Mouse (Mus musculus): Measurements from ENCODE around the gene Ncln. TPM values are rescaled to one million over a fixed set of nuclear protein-coding genes. Genes with fewer than 3 reads are reported as not detected.
A peak's percentile ranks its signal among the peaks of the same experiment; 100 is the strongest.

Gene Ncln
- polyA plus RNA-seq (2015; fragmentation: Nextera tagmentation; extraction: Ambion mirVana) = 43.6 and 63.4 TPM in 2 replicates

DNA sequence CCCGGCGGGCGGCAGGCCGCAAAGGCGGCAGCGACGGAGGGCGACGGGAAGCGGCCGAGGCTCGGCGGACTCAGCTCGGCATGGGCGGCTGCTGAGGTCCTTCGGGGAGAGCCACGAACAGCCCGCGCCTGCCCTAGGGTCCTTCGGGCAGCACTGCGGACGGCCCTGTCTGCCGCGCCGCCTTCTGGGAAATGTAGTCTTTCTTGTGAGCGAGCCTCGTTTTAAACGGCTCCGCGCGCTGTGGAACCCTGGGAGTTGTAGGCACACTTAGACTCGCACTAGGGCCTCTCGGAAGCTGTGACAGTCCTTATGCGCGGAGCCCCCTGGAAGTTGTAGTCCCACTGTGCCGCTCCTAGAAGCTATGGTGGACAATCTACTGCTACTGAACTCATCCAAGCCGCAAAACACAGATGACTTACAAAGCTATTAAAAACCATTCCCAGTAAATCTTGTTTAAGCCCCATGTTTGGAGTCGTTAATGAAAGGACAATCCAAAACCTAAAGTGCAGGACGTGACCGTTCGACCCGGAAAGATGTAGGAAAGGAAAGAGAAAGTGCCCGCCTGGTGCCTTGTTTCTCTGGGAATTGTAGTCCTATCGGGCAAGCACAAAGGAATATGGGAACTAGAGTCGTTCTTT lies at the start of gene Ncln:
TSS of gene Ncln (minus strand) at position 129 of the 638 bp plus-strand sequence.
- H3K36me3 ChIP-seq = peaks cover 18% of the 10 kb centered on the region
- H3K4me2 ChIP-seq = peak within 1 kb of the TSS; percentile 91
- peak within 1 kb of the TSS; percentile 79 for H3K4me3 ChIP-seq
- peak; percentile 94 for ATAC-seq (replicated peaks; ENCODE audit: insufficient number of reproducible peaks, insufficient read depth, low FRiP score, low read depth)
- under 1% methylated on average over 41 of the region's 45 CpGs for WGBS
- H3K27me3 ChIP-seq = no peaks in the 10 kb centered on the region
- H3K9me3 ChIP-seq (replicated peaks) = no peaks in the 10 kb centered on the region
- peak within 1 kb of the TSS; percentile 88 for H3K9ac ChIP-seq
- peaks cover 19% of the 10 kb centered on the region for H3K4me1 ChIP-seq (replicated peaks)
- peak within 1 kb of the TSS; percentile 85 for H3K27ac ChIP-seq

DNA sequence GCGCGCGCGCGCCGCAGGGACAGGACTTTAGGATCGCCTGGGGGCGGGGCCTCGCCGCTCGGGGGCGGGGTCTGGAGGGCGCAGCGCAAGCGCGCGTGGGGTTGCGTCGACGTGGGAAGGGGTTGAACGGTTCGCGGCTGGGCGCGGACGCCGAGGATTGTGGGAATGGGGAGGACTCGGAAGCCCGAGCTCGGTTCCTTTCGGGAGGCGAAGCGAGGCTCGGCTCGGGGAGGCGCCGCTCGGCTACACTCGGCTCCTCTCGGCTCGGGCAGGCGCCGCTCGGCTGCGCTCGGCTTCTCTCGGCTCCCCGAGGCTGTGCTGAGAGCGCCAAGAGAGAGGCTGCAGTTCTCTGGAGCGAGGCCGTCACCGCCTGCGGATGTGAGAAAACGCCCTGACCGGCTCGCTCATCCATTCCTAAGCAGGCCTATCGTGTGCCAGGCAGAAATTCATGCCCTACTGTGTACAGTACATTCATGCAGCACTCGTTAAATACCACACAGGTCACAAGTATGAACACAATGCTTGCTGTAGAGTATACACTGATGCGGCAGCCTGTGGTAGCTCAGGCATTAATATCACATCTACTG lies 49.1 kb upstream of the Ncln start, which contains the start of gene Gna11:
TSS of gene Gna11 (minus strand) at position 30 of the 587 bp plus-strand sequence.
- peak; percentile 95 for ATAC-seq (replicated peaks; ENCODE audit: insufficient number of reproducible peaks, insufficient read depth, low FRiP score, low read depth)
- WGBS = under 1% methylated on average over 57 of the region's 59 CpGs
- peak within 1 kb of the TSS; percentile 88 for H3K9ac ChIP-seq

DNA sequence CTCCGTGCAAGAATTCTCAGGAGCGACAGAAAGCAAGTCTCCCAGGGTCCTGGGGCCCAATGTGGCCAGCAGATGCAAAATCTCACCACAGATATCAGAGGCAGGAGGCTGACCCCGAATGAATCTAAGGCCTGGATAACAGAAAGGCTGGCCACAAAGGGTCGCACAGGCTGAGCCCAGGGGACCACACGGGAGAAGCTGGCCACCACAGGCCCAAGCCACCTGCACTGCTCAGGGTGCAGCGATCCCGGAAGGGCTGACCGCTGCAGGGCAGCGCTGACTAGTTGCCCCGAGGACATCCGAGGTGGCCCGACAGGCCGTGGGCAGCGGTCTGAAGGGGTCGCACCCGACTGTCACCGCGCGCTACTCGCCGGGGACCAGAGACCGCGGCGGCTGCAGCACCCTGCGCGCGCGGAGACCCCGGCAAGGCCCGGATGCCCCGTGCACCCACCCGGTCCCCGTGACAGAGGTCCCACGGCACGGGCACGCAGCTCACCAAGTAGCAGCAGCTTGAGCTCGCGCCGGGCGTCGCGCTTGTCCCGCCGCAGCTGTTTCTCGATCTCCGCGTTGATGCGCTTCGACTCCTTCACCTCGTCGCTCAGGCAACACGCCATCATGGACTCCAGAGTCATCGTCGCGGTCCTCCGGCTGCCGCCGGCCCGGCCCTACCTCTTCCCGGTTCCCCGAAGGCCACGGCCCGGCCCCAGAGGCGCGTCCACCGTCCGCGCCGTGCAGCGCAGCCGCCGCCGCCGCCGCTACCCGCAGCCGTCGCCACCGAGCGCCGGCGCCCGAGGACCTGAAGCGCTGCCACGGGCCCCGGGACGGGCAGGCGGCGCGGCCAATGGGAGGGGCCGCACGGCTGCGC lies 48.3 kb upstream of the Ncln start:
- no peaks in the 10 kb centered on the region for H3K27me3 ChIP-seq
- peaks cover 36% of the 10 kb centered on the region for H3K4me1 ChIP-seq (replicated peaks)
- peak overlapping the region; percentile 73 for H3K27ac ChIP-seq
- H3K9me3 ChIP-seq (replicated peaks) = no peaks in the 10 kb centered on the region
- peak overlapping the region; percentile 78 for H3K4me3 ChIP-seq
- under 1% methylated on average over 88 of the region's 93 CpGs for WGBS
- no peaks in the 10 kb centered on the region for H3K36me3 ChIP-seq
- peak overlapping the region; percentile 88 for H3K9ac ChIP-seq
- no peak for ATAC-seq (replicated peaks; ENCODE audit: insufficient number of reproducible peaks, insufficient read depth, low FRiP score, low read depth)
- peak overlapping the region; percentile 80 for H3K4me2 ChIP-seq

More for the DNA sequence above, 49.1 kb upstream of the Ncln start, which contains the start of gene Gna11:
- no peaks in the 10 kb centered on the region for H3K36me3 ChIP-seq
- H3K4me2 ChIP-seq = peak within 1 kb of the TSS; percentile 80
- H3K4me1 ChIP-seq (replicated peaks) = peaks cover 36% of the 10 kb centered on the region
- H3K4me3 ChIP-seq = peak within 1 kb of the TSS; percentile 78
- H3K9me3 ChIP-seq (replicated peaks) = no peaks in the 10 kb centered on the region
- H3K27ac ChIP-seq = peak within 1 kb of the TSS; percentile 76
- H3K27me3 ChIP-seq = no peaks in the 10 kb centered on the region

DNA sequence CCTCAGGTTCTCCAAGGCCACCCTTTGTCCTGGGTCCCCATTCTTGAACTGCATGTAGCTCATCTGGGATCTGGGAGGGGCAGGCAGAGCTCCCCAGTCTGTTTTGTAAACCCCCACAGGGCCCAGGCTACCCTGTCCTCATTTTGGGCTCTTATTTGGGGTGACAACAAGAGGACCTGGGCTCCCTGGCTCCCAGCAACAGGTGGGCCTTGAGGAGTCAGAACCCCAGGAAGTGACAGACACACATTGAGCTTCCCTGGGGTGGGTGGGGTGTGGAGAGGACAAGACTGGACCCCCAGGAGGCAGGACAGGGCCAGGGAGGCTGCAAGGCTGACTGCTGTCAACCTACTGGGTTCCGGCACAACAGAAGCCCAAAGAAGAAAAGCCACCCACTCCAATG lies 47.4 kb upstream of the Ncln start:
- 62% methylated on average over 1 of the region's 1 CpGs for WGBS
- Histone ChIP-seq H3K27me3 (no peaks in the 10 kb centered on the region), H3K9ac (peak overlapping the region; percentile 88), H3K27ac (no peak overlapping the region), H3K4me2 (peak overlapping the region; percentile 80), H3K4me3 (peak overlapping the region; percentile 78), H3K4me1 (replicated peaks) (peaks cover 36% of the 10 kb centered on the region), H3K36me3 (no peaks in the 10 kb centered on the region), H3K9me3 (replicated peaks) (no peaks in the 10 kb centered on the region)
- no peak for ATAC-seq (replicated peaks; ENCODE audit: insufficient number of reproducible peaks, insufficient read depth, low FRiP score, low read depth)

DNA sequence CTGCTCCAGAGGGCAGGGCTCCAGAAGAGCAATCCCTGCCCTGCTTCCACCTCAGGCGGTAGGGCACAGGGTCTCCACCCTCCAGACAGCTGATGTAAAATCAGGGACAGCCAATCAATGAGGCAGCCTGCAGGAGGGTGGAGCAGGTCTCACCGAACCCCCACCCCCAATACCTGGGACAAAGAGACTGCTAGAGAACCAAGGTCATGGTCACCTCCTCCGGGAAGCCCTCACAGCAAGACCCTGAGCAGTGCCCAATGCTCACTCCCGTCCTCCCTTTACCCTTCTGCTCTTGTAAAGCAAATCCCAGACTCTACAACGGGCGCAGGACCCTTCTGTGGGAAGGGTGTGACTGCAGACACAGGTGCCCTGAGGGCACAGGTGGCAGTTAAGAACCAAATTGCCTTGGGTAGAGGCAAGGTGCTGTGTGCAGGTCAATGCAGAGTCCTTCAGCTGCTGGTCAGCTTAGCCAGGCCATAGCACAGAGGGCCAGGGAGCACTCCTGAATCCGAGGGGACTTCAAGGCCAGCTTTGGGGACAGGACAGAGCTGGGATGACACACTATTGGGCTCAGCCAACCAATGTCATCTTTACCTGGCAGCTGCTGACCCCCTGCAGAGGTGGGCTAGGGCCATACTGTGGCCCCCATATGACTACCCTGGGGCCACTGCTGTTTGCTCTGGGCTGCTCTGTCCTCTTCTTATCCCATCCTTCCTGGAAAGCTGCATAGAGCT lies 46.7 kb upstream of the Ncln start:
- H3K4me1 ChIP-seq (replicated peaks) = peaks cover 36% of the 10 kb centered on the region
- peak overlapping the region; percentile 78; the same call in 1 of the 2 replicates for H3K4me3 ChIP-seq
- H3K27ac ChIP-seq = no peak overlapping the region
- no peaks in the 10 kb centered on the region for H3K9me3 ChIP-seq (replicated peaks)
- ATAC-seq (replicated peaks; ENCODE audit: insufficient number of reproducible peaks, insufficient read depth, low FRiP score, low read depth) = no peak
- H3K4me2 ChIP-seq = peak overlapping the region; percentile 80
- no peaks in the 10 kb centered on the region for H3K36me3 ChIP-seq
- 74% methylated on average over 7 of the region's 7 CpGs for WGBS
- H3K9ac ChIP-seq = peak overlapping the region; percentile 88
- H3K27me3 ChIP-seq = no peaks in the 10 kb centered on the region

DNA sequence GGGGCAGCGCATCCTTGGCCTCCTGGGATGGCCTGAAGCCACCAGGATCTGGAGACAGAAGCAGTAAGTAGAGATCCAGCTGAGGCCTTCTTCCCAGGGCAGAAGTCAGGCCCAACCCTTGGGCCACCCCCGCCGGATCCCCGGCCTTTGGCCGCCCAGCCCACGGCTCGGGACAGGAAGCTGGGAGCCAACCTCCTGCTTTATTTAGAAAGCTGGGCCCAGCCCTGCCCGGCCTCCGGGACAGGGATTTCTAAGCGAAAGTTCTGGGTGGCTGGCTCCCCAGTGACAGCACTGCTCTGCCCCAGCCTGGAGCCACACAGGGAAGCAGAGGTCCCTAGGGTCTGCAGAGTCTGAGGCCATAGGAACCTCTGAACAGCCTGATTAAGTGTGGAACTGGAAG lies 45.6 kb upstream of the Ncln start:
- Histone ChIP-seq H3K4me3 (no peak overlapping the region), H3K27ac (peak overlapping the region; percentile 32; the same call in 1 of the 2 replicates), H3K4me1 (replicated peaks) (peaks cover 36% of the 10 kb centered on the region), H3K4me2 (peak overlapping the region; percentile 23), H3K9me3 (replicated peaks) (no peaks in the 10 kb centered on the region), H3K36me3 (no peaks in the 10 kb centered on the region), H3K27me3 (no peaks in the 10 kb centered on the region), H3K9ac (peak overlapping the region; percentile 1; the same call in 1 of the 2 replicates)
- 43% methylated on average over 10 of the region's 10 CpGs for WGBS
- no peak for ATAC-seq (replicated peaks; ENCODE audit: insufficient number of reproducible peaks, insufficient read depth, low FRiP score, low read depth)

DNA sequence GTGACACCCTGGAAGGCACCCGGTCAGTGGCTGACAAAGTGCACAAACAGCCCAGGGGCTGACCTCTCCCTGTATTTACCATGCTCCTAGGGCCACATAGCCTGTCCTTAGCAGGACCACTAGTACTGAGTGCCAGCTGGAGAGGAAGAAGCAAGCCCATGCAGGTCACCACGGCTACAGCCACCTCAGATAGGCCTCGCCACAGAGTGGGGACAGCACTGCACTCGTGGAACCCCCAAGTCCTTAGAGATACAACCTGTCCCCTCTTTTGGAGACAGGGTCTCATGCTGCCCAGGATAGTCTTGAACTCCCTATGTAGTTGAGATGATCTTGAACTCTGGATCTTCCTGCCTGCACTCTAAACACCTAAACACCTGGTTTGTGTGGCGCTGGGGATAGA lies 45.2 kb upstream of the Ncln start:
- Histone ChIP-seq H3K4me2 (0 out of 2 replicates have a peak overlapping the region, but pooled peaks have one; percentile 23), H3K4me1 (replicated peaks) (peaks cover 36% of the 10 kb centered on the region), H3K36me3 (no peaks in the 10 kb centered on the region), H3K4me3 (no peak overlapping the region), H3K27me3 (no peaks in the 10 kb centered on the region), H3K9ac (0 out of 2 replicates have a peak overlapping the region, but pooled peaks have one; percentile 1), H3K9me3 (replicated peaks) (no peaks in the 10 kb centered on the region), H3K27ac (peak overlapping the region; percentile 32; the same call in 1 of the 2 replicates)
- ATAC-seq (replicated peaks; ENCODE audit: insufficient number of reproducible peaks, insufficient read depth, low FRiP score, low read depth) = no peak
- 72% methylated on average over 5 of the region's 5 CpGs for WGBS

DNA sequence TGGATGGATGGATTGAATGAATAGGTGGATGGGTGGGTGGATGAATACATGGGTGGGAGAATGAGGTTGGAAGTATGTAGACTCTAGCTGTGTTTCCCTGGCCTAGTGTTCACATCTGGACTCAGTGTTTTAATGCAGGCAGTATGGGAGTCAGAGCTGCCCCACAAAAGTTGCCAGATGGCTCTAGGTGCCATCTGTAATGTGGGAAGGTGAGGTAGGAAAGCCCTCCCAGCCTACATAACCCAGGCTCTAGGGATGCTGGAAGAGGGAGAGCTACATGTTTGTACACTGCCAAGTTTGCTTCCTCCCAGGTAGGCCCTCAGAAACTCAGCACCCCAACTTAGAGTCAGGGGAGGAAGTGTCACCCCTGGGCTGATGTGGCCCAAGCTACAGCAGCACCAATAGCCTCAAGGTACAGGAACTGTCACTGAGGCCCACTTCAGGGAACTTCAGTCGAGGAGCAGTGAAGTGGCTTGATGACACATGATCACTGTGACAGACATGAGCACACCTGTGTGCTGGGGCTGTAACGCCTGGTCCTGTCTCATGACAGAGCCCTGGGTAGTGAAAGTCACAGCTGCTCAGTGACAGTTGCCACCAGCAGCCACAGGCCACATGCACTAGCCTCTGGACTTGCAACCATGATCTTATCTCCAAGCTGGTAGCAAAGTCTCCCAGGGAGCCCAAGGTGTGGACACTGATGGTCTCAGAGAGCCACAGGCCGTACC lies 42.3 kb upstream of the Ncln start:
- H3K27ac ChIP-seq = no peak overlapping the region
- H3K4me1 ChIP-seq (replicated peaks) = peaks cover 30% of the 10 kb centered on the region
- H3K4me3 ChIP-seq = no peak overlapping the region
- H3K9ac ChIP-seq = no peak overlapping the region
- no peaks in the 10 kb centered on the region for H3K27me3 ChIP-seq
- no peak for ATAC-seq (replicated peaks; ENCODE audit: insufficient number of reproducible peaks, insufficient read depth, low FRiP score, low read depth)
- H3K4me2 ChIP-seq = no peak overlapping the region
- WGBS = 67% methylated on average over 3 of the region's 3 CpGs
- no peaks in the 10 kb centered on the region for H3K36me3 ChIP-seq
- no peaks in the 10 kb centered on the region for H3K9me3 ChIP-seq (replicated peaks)

DNA sequence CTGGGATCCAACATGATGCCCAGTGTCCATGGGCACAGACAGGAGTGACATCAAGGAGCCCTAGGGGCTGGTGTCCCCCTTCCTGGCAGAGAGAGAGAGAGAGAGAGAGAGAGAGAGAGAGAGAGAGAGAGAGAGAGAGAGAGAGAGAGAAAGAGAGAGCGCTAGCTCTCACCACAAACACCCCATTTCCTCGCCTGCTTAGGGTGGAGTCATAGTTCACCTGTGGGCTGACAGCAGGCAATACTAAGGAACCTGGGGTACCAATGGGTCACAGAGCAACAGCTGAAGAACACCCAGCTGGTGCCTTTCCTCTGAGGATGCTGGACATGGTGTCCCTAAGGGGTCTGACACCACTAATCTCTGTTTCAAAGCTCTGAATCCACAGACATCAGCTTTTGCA lies 41.2 kb upstream of the Ncln start:
- no peak for ATAC-seq (replicated peaks; ENCODE audit: insufficient number of reproducible peaks, insufficient read depth, low FRiP score, low read depth)
- no peak overlapping the region for H3K4me3 ChIP-seq
- no peak overlapping the region for H3K27ac ChIP-seq
- peaks cover 3% of the 10 kb centered on the region; the same call in 1 of the 2 replicates for H3K36me3 ChIP-seq
- no peak overlapping the region for H3K4me2 ChIP-seq
- no peak overlapping the region for H3K9ac ChIP-seq
- no peaks in the 10 kb centered on the region for H3K9me3 ChIP-seq (replicated peaks)
- peaks cover 22% of the 10 kb centered on the region for H3K4me1 ChIP-seq (replicated peaks)
- no peaks in the 10 kb centered on the region for H3K27me3 ChIP-seq
- WGBS = 84% methylated on average over 2 of the region's 2 CpGs

DNA sequence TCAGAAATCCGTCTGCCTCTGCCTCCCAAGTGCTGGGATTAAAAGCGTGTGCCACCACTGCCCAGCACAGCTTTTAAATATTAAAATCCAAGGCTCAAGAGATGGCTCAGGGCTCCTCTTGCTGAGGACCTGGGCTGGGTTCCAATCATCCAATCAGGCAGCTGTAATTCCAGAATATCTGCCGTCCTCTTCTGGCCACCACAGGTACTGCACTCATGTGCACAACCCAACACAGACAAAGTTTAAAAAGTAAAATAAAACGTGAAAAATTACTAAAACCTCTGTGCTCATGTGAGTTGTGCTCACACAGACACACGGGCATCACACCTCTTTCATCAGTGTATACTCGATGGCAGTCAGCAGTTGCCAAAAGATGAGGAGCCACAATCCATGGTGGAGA lies 40.5 kb upstream of the Ncln start:
- H3K9me3 ChIP-seq (replicated peaks) = no peaks in the 10 kb centered on the region
- no peaks in the 10 kb centered on the region for H3K27me3 ChIP-seq
- no peak overlapping the region for H3K9ac ChIP-seq
- H3K36me3 ChIP-seq = peaks cover 4% of the 10 kb centered on the region
- 74% methylated on average over 6 of the region's 6 CpGs for WGBS
- H3K4me3 ChIP-seq = no peak overlapping the region
- no peak overlapping the region for H3K27ac ChIP-seq
- ATAC-seq (replicated peaks; ENCODE audit: insufficient number of reproducible peaks, insufficient read depth, low FRiP score, low read depth) = no peak
- H3K4me2 ChIP-seq = no peak overlapping the region
- peaks cover 15% of the 10 kb centered on the region for H3K4me1 ChIP-seq (replicated peaks)

Measured in heart, embryonic 15.5 days (tissue).